Mouse (Mus musculus) MEL (cell line): ENCODE data around the gene Dusp12. TPM values are rescaled to one million over a fixed set of nuclear protein-coding genes. Genes with fewer than 3 reads are reported as not detected.
A peak's percentile ranks its signal among the peaks of the same experiment; 100 is the strongest.

Source experiments
- DNase-seq: peaks from one replicate; pipeline ENCODE4 v3.0.0; 2011; ENCODE audit warnings: low read depth, low spot score
- H3K27ac ChIP-seq: 2 replicates; pipeline ENCODE4 v1.5.1; 2012; ENCODE audit warnings: low read depth, mild to moderate bottlenecking, control low read depth, low read length, moderate library complexity; ENCODE audit not compliant: control insufficient read depth
- H3K27me3 ChIP-seq, 2 experiments: fragments of 150-350 bp in 1 of 2; sonication (generic) in 1 of 2; 2 replicates each; pipeline ENCODE4 v1.6.1; 2012; ENCODE audit warnings: low read length in 2 of 2, mild to moderate bottlenecking in 2 of 2, improper control_type of control experiment in 1 of 2, moderate library complexity in 1 of 2; ENCODE audit not compliant: insufficient read depth in 2 of 2, control insufficient read depth in 1 of 2
- H3K36me3 ChIP-seq, 2 experiments: 2 replicates each; pipeline ENCODE4 v1.6.1; 2012 to 2014; ENCODE audit warnings: low read length in 2 of 2, improper control_type of control experiment in 1 of 2, inconsistent platforms in 1 of 2, mild to moderate bottlenecking in 1 of 2; ENCODE audit not compliant: insufficient read depth in 2 of 2, control insufficient read depth in 1 of 2
- H3K4me1 ChIP-seq, 2 experiments: fragments of 150-350 bp in 1 of 2; sonication (generic) in 1 of 2; 2 replicates each; pipeline ENCODE4 v1.6.1; 2012; ENCODE audit warnings: low read length in 2 of 2, improper control_type of control experiment in 1 of 2, mild to moderate bottlenecking in 1 of 2; ENCODE audit not compliant: insufficient read depth in 2 of 2, control insufficient read depth in 1 of 2
- H3K4me3 ChIP-seq, 2 experiments: fragments of 150-350 bp in 1 of 2; sonication (generic) in 1 of 2; 2 replicates each; pipeline ENCODE4 v1.5.1; 2012; ENCODE audit warnings: low read depth in 2 of 2, low read length in 2 of 2, mild to moderate bottlenecking in 2 of 2, moderate library complexity in 2 of 2, control low read depth in 1 of 2, improper control_type of control experiment in 1 of 2; ENCODE audit not compliant: control insufficient read depth in 1 of 2, insufficient read depth in 1 of 2
- H3K79me2 ChIP-seq: 2 replicates; pipeline ENCODE4 v1.6.1; 2012; ENCODE audit warnings: mild to moderate bottlenecking, low read length, moderate library complexity; ENCODE audit not compliant: control insufficient read depth, poor library complexity, insufficient read depth
- H3K9ac ChIP-seq: 2 replicates; pipeline ENCODE4 v1.6.1; 2012; ENCODE audit warnings: low read depth, mild to moderate bottlenecking, control low read depth, low read length, moderate library complexity; ENCODE audit not compliant: control insufficient read depth, poor library complexity, severe bottlenecking
- H3K9me3 ChIP-seq: fragments of 150-350 bp; sonication (generic); replicated peaks from 2 replicates; pipeline ENCODE4 v1.6.1; 2012; ENCODE audit warnings: mild to moderate bottlenecking, low read length, improper control_type of control experiment, moderate library complexity; ENCODE audit not compliant: insufficient read depth
- BHLHE40 ChIP-seq: IDR thresholded peaks from 2 replicates; pipeline ENCODE4 v1.6.1; 2012; ENCODE audit warnings: low read depth, mild to moderate bottlenecking, inconsistent platforms, low read length, improper control_type of control experiment, borderline replicate concordance
- CHD1 ChIP-seq: IDR thresholded peaks from 2 replicates; pipeline ENCODE4 v1.6.1; 2012; ENCODE audit warnings: low read depth, mild to moderate bottlenecking, inconsistent platforms, low read length, improper control_type of control experiment
- CHD2 ChIP-seq: IDR thresholded peaks from 2 replicates; pipeline ENCODE4 v1.6.1; 2011; ENCODE audit warnings: low read length, improper control_type of control experiment
- CTCF ChIP-seq, 3 experiments: IDR thresholded peaks in 2 of 3; conservative IDR thresholded peaks in 1 of 3; 2 replicates each; pipeline ENCODE4 v1.5.1; 2011 to 2012; ENCODE audit warnings: low read length in 3 of 3, low read depth in 2 of 3, mild to moderate bottlenecking in 2 of 3, improper control_type of control experiment in 1 of 3, inconsistent platforms in 1 of 3, mixed read lengths in 1 of 3, moderate library complexity in 1 of 3; ENCODE audit not compliant: control insufficient read depth in 1 of 3, insufficient read depth in 1 of 3, poor library complexity in 1 of 3, severe bottlenecking in 1 of 3
- ELF1 ChIP-seq: IDR thresholded peaks from 2 replicates; pipeline ENCODE4 v1.6.1; 2014; ENCODE audit warnings: low read depth, mild to moderate bottlenecking, inconsistent platforms, low read length, improper control_type of control experiment, moderate library complexity
- EP300 ChIP-seq, 2 experiments: IDR thresholded peaks; 2 replicates each; pipeline ENCODE4 v1.6.1; 2011; ENCODE audit warnings: improper control_type of control experiment in 2 of 2, low read length in 2 of 2, low read depth in 1 of 2, mild to moderate bottlenecking in 1 of 2
- ETS1 ChIP-seq: IDR thresholded peaks from 2 replicates; pipeline ENCODE4 v1.6.1; 2012; ENCODE audit warnings: low read depth, mild to moderate bottlenecking, inconsistent platforms, low read length, improper control_type of control experiment, moderate library complexity
- GABPA ChIP-seq: IDR thresholded peaks from 2 replicates; pipeline ENCODE4 v1.6.1; 2012; ENCODE audit warnings: low read depth, mild to moderate bottlenecking, inconsistent platforms, low read length, improper control_type of control experiment, moderate library complexity
- GATA1 ChIP-seq: IDR thresholded peaks from 2 replicates; pipeline ENCODE4 v1.6.1; 2011; ENCODE audit warnings: low read depth, low read length, improper control_type of control experiment
- HCFC1 ChIP-seq: IDR thresholded peaks from 2 replicates; pipeline ENCODE4 v1.6.1; 2012; ENCODE audit warnings: low read depth, mild to moderate bottlenecking, inconsistent platforms, low read length, improper control_type of control experiment, moderate library complexity
- JUND ChIP-seq: IDR thresholded peaks from 2 replicates; pipeline ENCODE4 v1.6.1; 2011; ENCODE audit warnings: low read depth, mild to moderate bottlenecking, improper control_type of control experiment, low read length
- KAT2A ChIP-seq: conservative IDR thresholded peaks from 2 replicates; pipeline ENCODE4 v1.6.1; 2012; ENCODE audit warnings: low read depth, low read length, improper control_type of control experiment, inconsistent platforms
- MAX ChIP-seq: IDR thresholded peaks from 2 replicates; pipeline ENCODE4 v1.6.1; 2011; ENCODE audit warnings: low read length, improper control_type of control experiment
- MAZ ChIP-seq: IDR thresholded peaks from 2 replicates; pipeline ENCODE4 v1.6.1; 2012; ENCODE audit warnings: low read depth, mild to moderate bottlenecking, inconsistent platforms, low read length, improper control_type of control experiment
- MEF2A ChIP-seq: IDR thresholded peaks from 2 replicates; pipeline ENCODE4 v1.6.1; 2014; ENCODE audit warnings: low read depth, mild to moderate bottlenecking, inconsistent platforms, low read length, improper control_type of control experiment; ENCODE audit not compliant: poor library complexity, insufficient replicate concordance, severe bottlenecking; ENCODE audit errors: extremely low read depth
- MXI1 ChIP-seq: IDR thresholded peaks from 2 replicates; pipeline ENCODE4 v1.6.1; 2011; ENCODE audit warnings: mild to moderate bottlenecking, low read depth, low read length, improper control_type of control experiment
- MYB ChIP-seq: IDR thresholded peaks from 2 replicates; pipeline ENCODE4 v1.6.1; 2011; ENCODE audit warnings: mild to moderate bottlenecking, low read depth, low read length, improper control_type of control experiment
- MYC ChIP-seq: IDR thresholded peaks from 2 replicates; pipeline ENCODE4 v1.6.1; 2011; ENCODE audit warnings: low read depth, mild to moderate bottlenecking, low read length, improper control_type of control experiment, moderate library complexity
- NELFE ChIP-seq: IDR thresholded peaks from 2 replicates; pipeline ENCODE4 v1.6.1; 2011; ENCODE audit warnings: low read depth, low read length, improper control_type of control experiment
- NRF1 ChIP-seq: IDR thresholded peaks from 2 replicates; pipeline ENCODE4 v1.6.1; 2014; ENCODE audit warnings: low read depth, mild to moderate bottlenecking, inconsistent platforms, low read length, improper control_type of control experiment, moderate library complexity; ENCODE audit not compliant: poor library complexity, insufficient read depth, severe bottlenecking
- POLR2A ChIP-seq, 2 experiments: IDR thresholded peaks; 2 replicates each; pipeline ENCODE4 v1.6.1; 2011 to 2012; ENCODE audit warnings: low read length in 2 of 2, mild to moderate bottlenecking in 2 of 2, control low read depth in 1 of 2, improper control_type of control experiment in 1 of 2, low read depth in 1 of 2, moderate library complexity in 1 of 2; ENCODE audit not compliant: control insufficient read depth in 1 of 2, insufficient read depth in 1 of 2, poor library complexity in 1 of 2
- POLR2AphosphoS2 ChIP-seq: IDR thresholded peaks from 2 replicates; pipeline ENCODE4 v1.6.1; 2011; ENCODE audit warnings: low read length, improper control_type of control experiment
- POLR2AphosphoS5 ChIP-seq: IDR thresholded peaks from 2 replicates; pipeline ENCODE4 v1.6.1; 2012; ENCODE audit warnings: low read depth, borderline replicate concordance, mild to moderate bottlenecking, inconsistent platforms, low read length, moderate library complexity, mixed read lengths
- RCOR1 ChIP-seq: IDR thresholded peaks from 2 replicates; pipeline ENCODE4 v1.6.1; 2012; ENCODE audit warnings: low read depth, mild to moderate bottlenecking, inconsistent platforms, low read length, improper control_type of control experiment
- SIN3A ChIP-seq: IDR thresholded peaks from 2 replicates; pipeline ENCODE4 v1.6.1; 2012; ENCODE audit warnings: low read length, improper control_type of control experiment, inconsistent platforms
- SMC3 ChIP-seq: IDR thresholded peaks from 2 replicates; pipeline ENCODE4 v1.6.1; 2011; ENCODE audit warnings: low read depth, low read length, improper control_type of control experiment
- TAL1 ChIP-seq: IDR thresholded peaks from 2 replicates; pipeline ENCODE4 v1.6.1; 2012; ENCODE audit warnings: mild to moderate bottlenecking, inconsistent platforms, low read length, moderate library complexity, mixed read lengths
- TBP ChIP-seq: IDR thresholded peaks from 2 replicates; pipeline ENCODE4 v1.8.0; 2011; ENCODE audit warnings: low read depth, low read length, improper control_type of control experiment
- TCF12 ChIP-seq: IDR thresholded peaks from 2 replicates; pipeline ENCODE4 v1.6.1; 2014; ENCODE audit warnings: low read depth, mild to moderate bottlenecking, inconsistent platforms, low read length, improper control_type of control experiment, moderate library complexity
- UBTF ChIP-seq: IDR thresholded peaks from 2 replicates; pipeline ENCODE4 v1.6.1; 2012; ENCODE audit warnings: low read depth, mild to moderate bottlenecking, inconsistent platforms, low read length, improper control_type of control experiment, moderate library complexity, borderline replicate concordance; ENCODE audit not compliant: insufficient read depth
- USF1 ChIP-seq: IDR thresholded peaks from 2 replicates; pipeline ENCODE4 v1.6.1; 2014; ENCODE audit warnings: low read depth, mild to moderate bottlenecking, inconsistent platforms, low read length, improper control_type of control experiment, moderate library complexity
- USF2 ChIP-seq, 2 experiments: IDR thresholded peaks; 2 replicates each; pipeline ENCODE4 v1.6.1; 2011 to 2012; ENCODE audit warnings: improper control_type of control experiment in 2 of 2, low read length in 2 of 2, borderline replicate concordance in 1 of 2, inconsistent platforms in 1 of 2, low read depth in 1 of 2, mild to moderate bottlenecking in 1 of 2; ENCODE audit not compliant: insufficient read depth in 1 of 2
- ZKSCAN1 ChIP-seq: IDR thresholded peaks from 2 replicates; pipeline ENCODE4 v1.6.1; 2012; ENCODE audit warnings: low read depth, mild to moderate bottlenecking, inconsistent platforms, low read length, improper control_type of control experiment, moderate library complexity
- ZMIZ1 ChIP-seq: IDR thresholded peaks from 2 replicates; pipeline ENCODE4 v1.6.1; 2012; ENCODE audit warnings: low read depth, mild to moderate bottlenecking, inconsistent platforms, low read length, improper control_type of control experiment, moderate library complexity
- ZNF384 ChIP-seq: IDR thresholded peaks from 2 replicates; pipeline ENCODE4 v1.6.1; 2012; ENCODE audit warnings: low read depth, mild to moderate bottlenecking, inconsistent platforms, low read length, improper control_type of control experiment
- polyA plus RNA-seq, 2 experiments: library from polyadenylated mRNA; stranded (reverse) in 1 of 2; unstranded in 1 of 2; fragments of >175 nt in 1 of 2; fragments of >200 nt in 1 of 2; gene quantifications; 2 replicates each; pipeline versions ENCODE4 v1.2.1 to v1.2.4; 2012; ENCODE audit warnings: low replicate concordance in 2 of 2, low read depth in 1 of 2; ENCODE audit not compliant: insufficient read length in 2 of 2, insufficient read depth in 1 of 2, missing spikeins in 1 of 2
- total RNA-seq: library from RNA; depleted of rRNA; stranded (reverse); fragments of 300-350 nt; gene quantifications from 2 replicates; pipeline ENCODE4 v1.2.3, GENCODE M21; 2012

Gene Dusp12
- total and polyA plus RNA-seq, 3 experiments, result 33.8 to 50.0 TPM; not detected in 1

GRCm38 (mm10) chr1:170855056-170855760 is 30.1 kb downstream of the Dusp12 start:
- H3K79me2 ChIP-seq, result peaks cover 16% of the 10 kb centered on the region
- H3K4me1 ChIP-seq, result peaks cover 24 to 46% of the 10 kb centered on the region in 2 experiments
- peaks cover 0 to 70% of the 10 kb centered on the region in 2 experiments; a peak in 2 of 4 replicates for H3K36me3 ChIP-seq
- peak; percentile 72 for DNase-seq
- H3K27ac ChIP-seq, result peak overlapping the region; percentile 64
- H3K9me3 ChIP-seq, result no peaks in the 10 kb centered on the region
- H3K4me3 ChIP-seq, result no peak overlapping the region
- no peak overlapping the region for H3K9ac ChIP-seq
- TF ChIP-seq NRF1 (no peak), TCF12 (peak; percentile 84), EP300 (IDR thresholded peaks at IDR 0.05; ENCODE audit: low read depth in 1 of 2, low read length in 2 of 2) (peak; percentile 80 to 81), POLR2A (IDR thresholded peaks at IDR 0.05; ENCODE audit: control insufficient read depth in 1 of 2, insufficient read depth in 1 of 2, low read depth in 1 of 2, low read length in 2 of 2, poor library complexity in 1 of 2) (no peak), GATA1 (peak; percentile 61), MYB (peak; percentile 39; the same call in 1 of the 2 replicates), HCFC1 (no peak), KAT2A (no peak), TBP (no peak), TAL1 (peak; percentile 91), SIN3A (peak; percentile 56), BHLHE40 (no peak), MAZ (no peak), ETS1 (peak; percentile 74), MEF2A (no peak), SMC3 (no peak), ELF1 (no peak), GABPA (no peak), JUND (no peak), ZMIZ1 (no peak), CHD2 (no peak), POLR2AphosphoS5 (no peak), ZNF384 (peak; percentile 87), ZKSCAN1 (no peak), CTCF (IDR thresholded peaks at IDR 0.05 in 2 of 3, conservative IDR thresholded peaks at IDR 0.05 in 1 of 3; ENCODE audit: control insufficient read depth in 1 of 3, insufficient read depth in 1 of 3, low read depth in 2 of 3, low read length in 3 of 3, poor library complexity in 1 of 3, severe bottlenecking in 1 of 3) (no peak), MYC (no peak), MXI1 (peak; percentile 65), RCOR1 (no peak), UBTF (no peak), NELFE (no peak), CHD1 (no peak), USF2 (IDR thresholded peaks at IDR 0.05; ENCODE audit: borderline replicate concordance in 1 of 2, insufficient read depth in 1 of 2, low read depth in 1 of 2, low read length in 2 of 2) (no peak), MAX (no peak), USF1 (no peak), POLR2AphosphoS2 (no peak)
- no peaks in the 10 kb centered on the region for H3K27me3 ChIP-seq
